9 mouse cellular contexts compared by ENCODE assay signal in the genomic region with DNA sequence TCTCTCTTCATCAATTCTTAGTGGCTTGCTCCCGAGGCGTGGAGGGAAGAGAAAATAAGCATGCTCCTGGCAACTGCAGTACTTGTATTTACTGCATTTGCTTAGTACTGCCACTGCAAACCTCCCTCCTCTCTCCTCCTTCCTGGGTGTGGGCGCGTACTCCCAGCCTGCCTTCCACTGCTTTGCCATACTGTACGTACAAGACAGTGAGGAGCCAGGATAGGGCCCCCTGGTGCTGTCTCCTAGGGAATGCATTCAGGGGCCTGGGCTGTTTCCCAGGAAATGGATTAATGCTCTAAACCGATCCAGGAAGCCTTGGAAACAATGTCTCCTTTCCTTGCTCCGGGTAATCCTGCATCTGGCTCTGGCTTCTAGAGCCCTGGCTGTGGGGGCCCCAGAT. TPM values are rescaled to one million over a fixed set of nuclear protein-coding genes. Genes with fewer than 3 reads are reported as not detected.
DNase-seq lines count a peak whose midpoint lies in the region; ATAC-seq and TF ChIP-seq lines count a peak whose summit lies in the region.
"Had no signal": no experiment of that assay in that cellular context is flagged by ENCODE, and none has a peak within 500 bp of the region (broad histone marks: within the 10 kb centered on the region; RNA-seq: fewer than 3 reads in every experiment).

No protein-coding gene starts in this region.

- peaks cover 7% of the 10 kb centered on the region; the same call in 1 of the 2 replicates for H3K4me1 ChIP-seq in neural tube, embryonic 11.5 days (ENCODE audit: control insufficient read depth, insufficient read depth, low read length)
- H3K4me1 ChIP-seq in hindbrain, embryonic 12.5 days, result peaks cover 38% of the 10 kb centered on the region
- no peaks in the 10 kb centered on the region; the same call in 1 of the 2 replicates for H3K4me1 ChIP-seq in stomach, postnatal 0 days (replicated peaks; ENCODE audit: control insufficient read depth, insufficient read depth)

- TF ChIP-seq CTCF in stomach, postnatal 0 days (IDR thresholded peaks at IDR 0.05; ENCODE audit: low read depth), result peak; percentile 50

- peak; percentile 48 for DNase-seq in neural tube, embryonic 11.5 days (ENCODE audit: low spot score)
- DNase-seq in neural tube, embryonic 10.5 days (ENCODE audit: extremely low spot score, low spot score), result no peak
- DNase-seq in left cerebral cortex, postnatal 36 days (ENCODE audit: low spot score in 2 of 2), result peak; percentile 68 to 73
- DNase-seq in stomach, postnatal 0 days (ENCODE audit: low spot score), result peak; percentile 21
- no peak for DNase-seq in gastrocnemius, postnatal 10 days

- H3K9ac ChIP-seq in neural tube, embryonic 11.5 days (ENCODE audit: low read length), result no peak overlapping the region
- peak overlapping the region; percentile 39; the same call in 1 of the 2 replicates for H3K9ac ChIP-seq in hindbrain, embryonic 12.5 days
- no peak overlapping the region for H3K9ac ChIP-seq in stomach, postnatal 0 days (ENCODE audit: low read length)
- H3K9ac ChIP-seq: limb, embryonic 15.5 days had no signal

- 38% methylated on average over 7 of the region's 7 CpGs for WGBS in neural tube, embryonic 11.5 days
- 19% methylated on average over 7 of the region's 7 CpGs for WGBS in hindbrain, embryonic 12.5 days
- 22% methylated on average over 7 of the region's 7 CpGs for WGBS in stomach, postnatal 0 days

- TF ChIP-seq EP300 in stomach, postnatal 0 days (optimal IDR thresholded peaks at IDR 0.05), result no peak

- intact Hi-C loops in left cerebral cortex, postnatal 36 days (cut with DNase I), result loop anchor here (5.0 kb wide), 1 partner anchor 44 kb away; no protein-coding TSS in a partner anchor

- ATAC-seq in neural tube, embryonic 11.5 days (ENCODE audit: insufficient read depth, low FRiP score, low TSS enrichment), result no peak
- ATAC-seq in hindbrain, embryonic 12.5 days (ENCODE audit: low FRiP score), result peak; percentile 33; the same call in 1 of the 2 replicates
- ATAC-seq in stomach, postnatal 0 days (ENCODE audit: low FRiP score, low TSS enrichment), result no peak
- no peak for ATAC-seq in megakaryocyte, adult 5-6 weeks (ENCODE audit: poor library complexity, severe bottlenecking)
- no peak for ATAC-seq in granulocyte monocyte progenitor cell, adult 5-6 weeks (replicated peaks; ENCODE audit: poor library complexity, severe bottlenecking)

- no peak overlapping the region for H3K4me3 ChIP-seq in neural tube, embryonic 11.5 days (ENCODE audit: low read depth, low read length)
- H3K4me3 ChIP-seq in hindbrain, embryonic 12.5 days, result no peak overlapping the region
- H3K4me3 ChIP-seq in stomach, postnatal 0 days (ENCODE audit: low read depth, low read length), result no peak overlapping the region
- H3K4me3 ChIP-seq: limb, embryonic 15.5 days had no signal

- H3K36me3 ChIP-seq in neural tube, embryonic 11.5 days (ENCODE audit: control insufficient read depth, insufficient read depth, low read length), result no peaks in the 10 kb centered on the region
- no peaks in the 10 kb centered on the region for H3K36me3 ChIP-seq in hindbrain, embryonic 12.5 days
- H3K36me3 ChIP-seq in stomach, postnatal 0 days (ENCODE audit: control insufficient read depth, insufficient read depth, low read length), result no peaks in the 10 kb centered on the region
- H3K36me3 ChIP-seq: limb, embryonic 15.5 days had no signal

- no peaks in the 10 kb centered on the region for H3K9me3 ChIP-seq in neural tube, embryonic 11.5 days (ENCODE audit: control insufficient read depth, low read length)
- no peaks in the 10 kb centered on the region for H3K9me3 ChIP-seq in hindbrain, embryonic 12.5 days (replicated peaks)
- H3K9me3 ChIP-seq in stomach, postnatal 0 days (ENCODE audit: control insufficient read depth, low read length), result no peaks in the 10 kb centered on the region
- H3K9me3 ChIP-seq: limb, embryonic 15.5 days had no signal

- no peak overlapping the region for H3K27ac ChIP-seq in neural tube, embryonic 11.5 days (ENCODE audit: low read depth, low read length)
- peak overlapping the region; percentile 70 for H3K27ac ChIP-seq in hindbrain, embryonic 12.5 days
- H3K27ac ChIP-seq in stomach, postnatal 0 days (replicated peaks), result no peak overlapping the region
- H3K27ac ChIP-seq: limb, embryonic 15.5 days had no signal

- no peak overlapping the region for H3K4me2 ChIP-seq in neural tube, embryonic 11.5 days (ENCODE audit: low read depth)
- peak overlapping the region; percentile 31 for H3K4me2 ChIP-seq in hindbrain, embryonic 12.5 days (replicated peaks)
- H3K4me2 ChIP-seq in stomach, postnatal 0 days (replicated peaks; ENCODE audit: low read depth), result no peak overlapping the region
- H3K4me2 ChIP-seq: limb, embryonic 15.5 days had no signal

- peaks cover 7% of the 10 kb centered on the region; the same call in 1 of the 2 replicates for H3K27me3 ChIP-seq in neural tube, embryonic 11.5 days (ENCODE audit: control insufficient read depth, insufficient read depth, low read length)
- H3K27me3 ChIP-seq in hindbrain, embryonic 12.5 days, result peaks cover 17% of the 10 kb centered on the region
- H3K27me3 ChIP-seq in stomach, postnatal 0 days (ENCODE audit: control insufficient read depth, insufficient read depth, low read length), result peaks cover 9% of the 10 kb centered on the region

RNA-seq across cellular contexts. Expression of a gene that starts 3.6 kb away (rescaled TPM):
- polyA plus RNA-seq in neural tube, embryonic 11.5 days (2014; fragmentation: Nextera tagmentation; extraction: Ambion mirVana), result 10.4 and 13.7 TPM in 2 replicates
- polyA plus RNA-seq in hindbrain, embryonic 12.5 days (2016; fragmentation: Nextera tagmentation; extraction: Ambion mirVana), result 15.9 and 18.6 TPM in 2 replicates
- 100 to 1,000 TPM; 229 to 232 TPM for total RNA-seq in left cerebral cortex, postnatal 36 days (2021)
- 0.62 and 0.75 TPM in 2 replicates for polyA plus RNA-seq in stomach, postnatal 0 days (2015; fragmentation: Nextera tagmentation; extraction: Ambion mirVana)
- not detected in 2 replicates for total RNA-seq in megakaryocyte, adult 5-6 weeks (2015)
- total RNA-seq in megakaryocyte, adult 5-6 weeks (2017), result not detected in 2 replicates
- 1 to 10 TPM in 1 of 2 experiments, under 1 TPM in 1; 0.85 to 1.1 TPM for total RNA-seq in gastrocnemius, postnatal 10 days (2021)
- not detected in 2 replicates for total RNA-seq in granulocyte monocyte progenitor cell, adult 5-6 weeks (2014; fragmentation: Nextera tagmentation)
- not detected in 2 replicates for total RNA-seq in granulocyte monocyte progenitor cell, adult 5-6 weeks (2017)

RNA-seq across cellular contexts. Expression of a gene that starts 27.6 kb away (rescaled TPM):
- polyA plus RNA-seq in neural tube, embryonic 11.5 days (2014; fragmentation: Nextera tagmentation; extraction: Ambion mirVana), result 70.1 and 74.9 TPM in 2 replicates
- polyA plus RNA-seq in hindbrain, embryonic 12.5 days (2016; fragmentation: Nextera tagmentation; extraction: Ambion mirVana), result 65.1 and 67.3 TPM in 2 replicates
- 100 to 1,000 TPM; 131 to 140 TPM for total RNA-seq in left cerebral cortex, postnatal 36 days (2021)
- 33.2 and 33.4 TPM in 2 replicates for polyA plus RNA-seq in stomach, postnatal 0 days (2015; fragmentation: Nextera tagmentation; extraction: Ambion mirVana)
- total RNA-seq in megakaryocyte, adult 5-6 weeks (2015), result 29.0 and 30.9 TPM in 2 replicates
- total RNA-seq in megakaryocyte, adult 5-6 weeks (2017), result 30.7 and 38.7 TPM in 2 replicates
- 10 to 100 TPM; 28.9 to 29.3 TPM for total RNA-seq in gastrocnemius, postnatal 10 days (2021)
- total RNA-seq in granulocyte monocyte progenitor cell, adult 5-6 weeks (2014; fragmentation: Nextera tagmentation), result 25.2 and 34.4 TPM in 2 replicates
- total RNA-seq in granulocyte monocyte progenitor cell, adult 5-6 weeks (2017), result 21.1 and 28.3 TPM in 2 replicates

Comparison
In these comparisons a context has a peak if more than half of its experiments do, and no peak if none do; other contexts are left out.
1. DNase-seq: peak in neural tube, embryonic 11.5 days (single experiment), left cerebral cortex, postnatal 36 days (2 of 2) and stomach, postnatal 0 days (single experiment); none in neural tube, embryonic 10.5 days (single experiment) and gastrocnemius, postnatal 10 days (single experiment).
2. RNA of a gene that starts 3.6 kb away (total RNA-seq): 229 to 232 TPM in left cerebral cortex, postnatal 36 days; 0.85 to 1.1 TPM in gastrocnemius, postnatal 10 days, not detected in megakaryocyte, adult 5-6 weeks and not detected in granulocyte monocyte progenitor cell, adult 5-6 weeks; every median in the first group is over 100 times any median in the second.